Mouse (Mus musculus) kidney, embryonic 16.5 days (tissue): ENCODE measurements around the gene Mtmr2. TPM values are rescaled to one million over a fixed set of nuclear protein-coding genes. Genes with fewer than 3 reads are reported as not detected.
"Not testable (repeated sequence)": the region's sequence is repeated elsewhere in the genome, so short reads cannot be mapped to it uniquely, and the experiment has no call there.

Experiments used
- ATAC-seq: fragments of 200-750 bp; cut with Nextera tagmentation; 2 replicates; pipeline ENCODE4 v1.8.0; 2017; ENCODE audit warnings: moderate TSS enrichment; ENCODE audit not compliant: low FRiP score, low TSS enrichment
- H3K27ac ChIP-seq: fragments of 300-500 bp; sonication (generic); 2 replicates; pipeline ENCODE4 v1.5.1; 2014; ENCODE audit warnings: low read length
- H3K27me3 ChIP-seq: fragments of 300-500 bp; sonication (generic); 2 replicates; pipeline ENCODE4 v1.6.1; 2014; ENCODE audit warnings: low read length, control low read depth, mixed read lengths; ENCODE audit not compliant: insufficient read depth
- H3K36me3 ChIP-seq: fragments of 300-500 bp; sonication (generic); 2 replicates; pipeline ENCODE4 v1.6.1; 2014; ENCODE audit warnings: low read length, control low read depth, mixed read lengths; ENCODE audit not compliant: insufficient read depth
- H3K4me1 ChIP-seq: fragments of 300-500 bp; sonication (generic); 2 replicates; pipeline ENCODE4 v1.6.1; 2014; ENCODE audit warnings: low read length, control low read depth, mixed read lengths; ENCODE audit not compliant: insufficient read depth
- H3K4me2 ChIP-seq: fragments of 300-500 bp; sonication (generic); replicated peaks from 2 replicates; pipeline ENCODE4 v1.6.1; 2014; ENCODE audit warnings: low read depth, low read length
- H3K4me3 ChIP-seq: fragments of 300-500 bp; sonication (generic); 2 replicates; pipeline ENCODE4 v1.5.1; 2014; ENCODE audit warnings: mild to moderate bottlenecking, low read length
- H3K9ac ChIP-seq: fragments of 300-500 bp; sonication (generic); replicated peaks from 2 replicates; pipeline ENCODE4 v1.6.1; 2014; ENCODE audit warnings: low read length
- H3K9me3 ChIP-seq: fragments of 300-500 bp; sonication (generic); 2 replicates; pipeline ENCODE4 v1.6.1; 2016; ENCODE audit warnings: low read length, control low read depth
- WGBS: fragments of 180-500 bp; shearing (Covaris S2); extraction: QIAGEN DNeasy Blood & Tissue Kit; methylation state at CpG from one replicate; pipeline ENCODE4 v1.1.7; 2014; 5-methylcytosine and 5-hydroxymethylcytosine counted together
- polyA plus RNA-seq: library from polyadenylated mRNA; unstranded; fragments of >200 nt; fragmentation: Nextera tagmentation; extraction: Ambion mirVana; gene quantifications from 2 replicates; pipeline ENCODE4 v1.2.1, GENCODE M21; 2015

Mtmr2 gene
- polyA plus RNA-seq: 87.7 and 92.1 TPM in 2 replicates

DNA sequence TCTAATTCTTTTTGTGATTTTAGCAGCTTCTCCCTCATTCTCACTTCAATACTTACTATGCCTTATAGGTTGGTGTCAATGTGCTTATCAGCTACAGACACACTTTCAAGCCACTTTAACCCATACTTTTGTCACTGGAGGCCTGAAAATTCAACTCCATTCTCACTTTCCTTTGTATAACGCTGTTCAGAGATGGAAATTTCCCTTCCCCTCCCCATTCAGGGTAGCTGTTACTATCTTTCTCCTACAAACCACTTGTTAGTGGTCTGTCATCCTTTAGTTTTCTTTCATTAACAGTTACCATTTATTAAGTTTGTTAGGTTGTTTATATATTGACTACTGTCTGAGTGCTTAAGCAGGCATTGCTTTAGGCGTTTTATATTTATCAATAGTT, at the start of gene Mtmr2:
TSS of gene Mtmr2 (plus strand) at position 7 of the 394 bp plus-strand sequence.
- Histone ChIP-seq H3K9me3 (no peaks in the 10 kb centered on the region), H3K9ac (peak within 1 kb of the TSS; percentile 100), H3K27me3 (no peaks in the 10 kb centered on the region), H3K4me2 (peak within 1 kb of the TSS; percentile 69), H3K36me3 (no peaks in the 10 kb centered on the region), H3K4me3 (peak within 1 kb of the TSS; percentile 99), H3K27ac (peak within 1 kb of the TSS; percentile 94), H3K4me1 (peaks cover 9% of the 10 kb centered on the region)
- 49% methylated on average over 2 of the region's 2 CpGs for WGBS
- no peak for ATAC-seq

- WGBS: 45% methylated on average over 14 of the region's 14 CpGs
- Histone ChIP-seq H3K27me3 (no peaks in the 10 kb centered on the region), H3K4me3 (no peak overlapping the region)
Measured at GRCm38 (mm10) chr9:13699061-13699780, 49.0 kb upstream of the Mtmr2 start.

DNA sequence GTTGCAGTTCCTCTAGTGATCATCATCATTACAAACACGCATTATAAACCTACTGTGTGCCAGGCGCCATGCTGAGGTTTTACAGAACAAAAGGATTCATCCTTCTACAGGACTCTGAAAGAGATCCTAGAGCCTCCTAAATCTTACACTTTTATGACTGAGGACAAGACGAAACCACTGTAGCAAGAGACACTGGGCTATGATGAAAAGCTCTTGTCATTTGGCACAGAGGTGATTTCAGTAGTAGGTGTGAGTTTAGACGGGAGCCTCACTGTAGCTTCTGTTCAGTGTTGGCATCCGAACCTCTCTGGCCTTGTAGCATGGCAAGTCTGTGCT, 48.5 kb upstream of the Mtmr2 start:
- Histone ChIP-seq H3K4me3 (no peak overlapping the region), H3K36me3 (peaks cover 9% of the 10 kb centered on the region; the same call in 1 of the 2 replicates), H3K9me3 (no peaks in the 10 kb centered on the region), H3K27ac (no peak overlapping the region), H3K27me3 (no peaks in the 10 kb centered on the region), H3K4me2 (no peak overlapping the region), H3K4me1 (no peaks in the 10 kb centered on the region), H3K9ac (no peak overlapping the region)
- no peak for ATAC-seq
- WGBS: 57% methylated on average over 5 of the region's 5 CpGs

More at GRCm38 (mm10) chr9:13699061-13699780, 49.0 kb upstream of the Mtmr2 start:
- Histone ChIP-seq H3K9ac (no peak overlapping the region), H3K36me3 (peaks cover 9% of the 10 kb centered on the region; the same call in 1 of the 2 replicates), H3K27ac (no peak overlapping the region), H3K9me3 (no peaks in the 10 kb centered on the region), H3K4me2 (no peak overlapping the region), H3K4me1 (no peaks in the 10 kb centered on the region)
- ATAC-seq: no peak

DNA sequence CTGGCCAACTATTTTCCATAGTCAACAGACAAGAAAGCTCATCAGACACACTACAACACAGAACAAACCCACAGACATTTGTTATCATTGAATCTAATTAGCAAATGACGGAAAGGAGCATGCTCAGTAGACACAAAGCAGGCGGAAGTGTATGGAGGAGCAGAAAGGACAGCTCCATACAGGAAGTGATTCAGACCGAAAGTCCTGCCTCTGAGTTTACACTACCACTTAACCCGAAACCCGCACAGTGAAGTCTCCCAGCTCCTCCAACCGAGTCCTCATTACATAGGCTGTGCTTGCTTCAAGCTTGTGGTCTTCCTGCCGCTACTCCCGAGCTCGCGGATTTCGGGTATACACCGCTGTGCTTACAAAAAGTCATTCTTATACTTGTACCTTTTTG, 46.4 kb upstream of the Mtmr2 start:
- no peak overlapping the region for H3K4me2 ChIP-seq
- H3K27me3 ChIP-seq: no peaks in the 10 kb centered on the region
- ATAC-seq: no peak
- no peak overlapping the region for H3K9ac ChIP-seq
- H3K4me1 ChIP-seq: no peaks in the 10 kb centered on the region
- H3K27ac ChIP-seq: no peak overlapping the region
- H3K36me3 ChIP-seq: peaks cover 9% of the 10 kb centered on the region; the same call in 1 of the 2 replicates
- no peaks in the 10 kb centered on the region for H3K9me3 ChIP-seq
- no peak overlapping the region for H3K4me3 ChIP-seq
- 94% methylated on average over 12 of the region's 12 CpGs for WGBS

GRCm38 (mm10) chr9:13703100-13703499, 45.1 kb upstream of the Mtmr2 start:
- no peak overlapping the region for H3K4me2 ChIP-seq
- no peak overlapping the region for H3K27ac ChIP-seq
- no peak for ATAC-seq
- H3K4me1 ChIP-seq: no peaks in the 10 kb centered on the region
- H3K27me3 ChIP-seq: no peaks in the 10 kb centered on the region
- 89% methylated on average over 2 of the region's 2 CpGs for WGBS
- H3K36me3 ChIP-seq: peaks cover 9% of the 10 kb centered on the region; the same call in 1 of the 2 replicates
- H3K4me3 ChIP-seq: no peak overlapping the region
- H3K9ac ChIP-seq: no peak overlapping the region
- H3K9me3 ChIP-seq: no peaks in the 10 kb centered on the region

GRCm38 (mm10) chr9:13704917-13705316, 43.3 kb upstream of the Mtmr2 start:
- no peak for ATAC-seq
- Histone ChIP-seq H3K4me3 (no peak overlapping the region), H3K36me3 (peaks cover 9% of the 10 kb centered on the region; the same call in 1 of the 2 replicates), H3K9me3 (no peaks in the 10 kb centered on the region), H3K4me2 (no peak overlapping the region), H3K9ac (no peak overlapping the region), H3K27me3 (no peaks in the 10 kb centered on the region), H3K27ac (no peak overlapping the region), H3K4me1 (no peaks in the 10 kb centered on the region)
- whole genome bisulfite sequencing: 70% methylated on average over 4 of the region's 4 CpGs

GRCm38 (mm10) chr9:13707066-13707555, 41.1 kb upstream of the Mtmr2 start:
- no peak for ATAC-seq
- H3K27ac ChIP-seq: no peak overlapping the region
- no peak overlapping the region for H3K9ac ChIP-seq
- H3K36me3 ChIP-seq: peaks cover 7% of the 10 kb centered on the region; the same call in 1 of the 2 replicates
- H3K4me2 ChIP-seq: no peak overlapping the region
- no peak overlapping the region for H3K4me3 ChIP-seq
- no peaks in the 10 kb centered on the region for H3K9me3 ChIP-seq
- 35% methylated on average over 3 of the region's 3 CpGs for WGBS
- no peaks in the 10 kb centered on the region for H3K27me3 ChIP-seq
- no peaks in the 10 kb centered on the region for H3K4me1 ChIP-seq

DNA sequence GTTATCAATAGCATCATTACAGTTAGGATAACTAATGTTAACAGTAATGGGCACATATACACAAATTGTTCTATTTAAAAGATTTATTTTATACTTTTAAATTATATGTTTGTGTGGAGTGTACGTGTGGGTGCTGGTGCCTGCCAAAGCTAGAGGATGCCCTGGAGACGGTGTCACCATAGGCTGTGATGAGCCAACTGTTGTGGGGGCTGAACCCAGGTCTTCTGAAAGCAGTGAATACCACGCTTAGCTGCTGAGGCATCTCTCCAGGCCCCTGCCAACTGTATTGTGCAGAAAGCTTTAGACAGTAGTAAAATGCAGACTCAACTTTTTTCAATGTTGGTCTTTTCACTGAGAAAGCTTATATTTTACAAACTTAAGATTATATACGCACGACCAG, 38.8 kb upstream of the Mtmr2 start:
- WGBS: 89% methylated on average over 5 of the region's 5 CpGs
- no peak for ATAC-seq
- no peak overlapping the region for H3K27ac ChIP-seq

GRCm38 (mm10) chr9:13715891-13716290, 32.3 kb upstream of the Mtmr2 start:
- not testable (repeated sequence) for H3K27ac ChIP-seq, H3K4me1 ChIP-seq, ATAC-seq, H3K36me3 ChIP-seq, H3K4me3 ChIP-seq, H3K9me3 ChIP-seq, H3K27me3 ChIP-seq
- Histone ChIP-seq H3K4me2 (peak overlapping the region; percentile 38), H3K9ac (0 out of 2 replicates have a peak overlapping the region, but pooled peaks have one; percentile 38)
- WGBS: 75% methylated on average over 2 of the region's 2 CpGs

More for the DNA sequence above, 38.8 kb upstream of the Mtmr2 start:
- Histone ChIP-seq H3K27me3 (no peaks in the 10 kb centered on the region), H3K36me3 (no peaks in the 10 kb centered on the region), H3K9me3 (no peaks in the 10 kb centered on the region), H3K4me1 (no peaks in the 10 kb centered on the region), H3K4me2 (no peak overlapping the region), H3K4me3 (no peak overlapping the region), H3K9ac (no peak overlapping the region)
